Mouse (Mus musculus): Measurements from ENCODE around the gene Dlgap4.

DNA sequence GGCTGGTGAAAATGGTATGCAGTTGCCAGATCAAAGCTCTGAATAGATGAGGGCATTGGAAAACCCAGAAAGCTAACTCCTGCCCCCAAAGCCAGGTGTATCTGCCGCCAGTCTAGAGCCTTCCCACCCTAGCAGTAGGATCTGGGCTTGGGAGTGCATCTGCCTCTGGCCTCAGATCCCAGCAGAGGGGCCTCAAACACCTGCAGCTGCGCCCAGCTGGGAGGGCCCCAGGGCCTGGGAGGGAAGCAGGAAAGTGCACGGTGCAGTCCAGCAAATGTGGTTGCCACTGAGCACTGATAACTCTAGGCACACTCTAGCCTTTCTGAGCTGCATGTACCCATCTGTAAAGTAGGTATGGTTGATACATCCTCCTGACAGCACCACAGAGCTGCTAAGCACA lies 129.7 kb downstream of the Dlgap4 start:
- TF ChIP-seq POLR2A (IDR thresholded peaks at IDR 0.05; ENCODE audit: control insufficient read depth, extremely low read depth, insufficient read depth, low read length, poor library complexity) (no peak), CTCF (IDR thresholded peaks at IDR 0.05; ENCODE audit: borderline replicate concordance, control insufficient read depth, extremely low read depth, insufficient read depth, low read length, poor library complexity) (no peak)

Data from thymus, adult 2 months (tissue).